In the genomic region with DNA sequence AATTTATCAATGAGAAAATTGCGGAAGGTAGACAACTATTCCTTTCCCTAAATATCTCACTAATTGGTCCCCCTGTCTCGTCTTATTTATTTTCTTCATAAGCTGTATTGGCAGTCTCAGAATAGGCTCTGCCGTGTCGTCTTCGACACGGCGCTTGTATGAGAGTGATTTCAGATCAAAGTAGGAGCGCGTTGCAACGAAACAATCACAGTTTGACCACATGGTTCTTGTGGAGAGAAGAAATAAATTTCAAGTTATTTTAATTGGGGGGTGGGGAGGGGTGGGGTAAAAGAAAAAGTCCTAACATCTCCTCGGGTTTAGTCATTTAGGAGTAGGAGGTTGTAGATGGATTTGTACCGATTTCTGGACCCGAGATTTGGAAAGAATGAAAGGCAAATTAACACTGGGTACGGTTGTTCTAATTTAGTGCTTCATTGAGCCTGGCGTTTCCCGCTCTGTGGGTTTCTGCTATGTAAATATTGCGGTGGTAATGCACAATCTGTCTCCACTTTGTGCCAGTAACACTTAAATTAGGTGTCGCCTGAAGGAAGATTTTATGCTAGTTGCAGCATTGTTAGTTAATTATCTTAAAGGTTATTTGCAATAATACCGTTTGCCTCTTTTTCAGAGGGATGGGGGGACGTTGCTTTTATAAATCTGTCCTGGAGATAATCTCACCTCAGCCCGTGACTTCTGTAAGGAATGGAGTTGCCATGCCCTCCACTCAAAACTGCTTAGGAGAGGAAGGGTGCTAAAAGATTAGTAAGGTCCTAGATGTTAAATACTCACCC, we compare ENCODE assay signal across 1 mouse cellular context.
TF ChIP-seq lines count a peak whose summit lies in the region.

No protein-coding gene starts in this region.

TF ChIP-seq in CH12.LX, 34 proteins besides CTCF, POLR2A, EP300 and RAD21 (continued from another document):
- peak; percentile 63 for TF ChIP-seq BHLHE40 (IDR thresholded peaks at IDR 0.05; ENCODE audit: low read depth, low read length)
- TF ChIP-seq NELFE (IDR thresholded peaks at IDR 0.05; ENCODE audit: low read depth, low read length), result no peak
- TF ChIP-seq MAZ (IDR thresholded peaks at IDR 0.05; ENCODE audit: low read depth, low read length), result no peak
- no peak for TF ChIP-seq USF1 (IDR thresholded peaks at IDR 0.05; ENCODE audit: low read depth, low read length)
- peak; percentile 86; the same call in 1 of the 2 replicates for TF ChIP-seq E2F4 (IDR thresholded peaks at IDR 0.05; ENCODE audit: insufficient replicate concordance, low read depth, low read length)
